Mouse (Mus musculus): ENCODE results near the gene Lrch3.
"Not testable (repeated sequence)": the region's sequence is repeated elsewhere in the genome, so short reads cannot be mapped to it uniquely, and the experiment has no call there.

The Lrch3 gene

GRCm38 (mm10) chr16:33054927-33055326 lies 141.0 kb downstream of the Lrch3 start:
- DNase-seq (ENCODE audit: low spot score in 2 of 2) = not testable (repeated sequence)

DNA sequence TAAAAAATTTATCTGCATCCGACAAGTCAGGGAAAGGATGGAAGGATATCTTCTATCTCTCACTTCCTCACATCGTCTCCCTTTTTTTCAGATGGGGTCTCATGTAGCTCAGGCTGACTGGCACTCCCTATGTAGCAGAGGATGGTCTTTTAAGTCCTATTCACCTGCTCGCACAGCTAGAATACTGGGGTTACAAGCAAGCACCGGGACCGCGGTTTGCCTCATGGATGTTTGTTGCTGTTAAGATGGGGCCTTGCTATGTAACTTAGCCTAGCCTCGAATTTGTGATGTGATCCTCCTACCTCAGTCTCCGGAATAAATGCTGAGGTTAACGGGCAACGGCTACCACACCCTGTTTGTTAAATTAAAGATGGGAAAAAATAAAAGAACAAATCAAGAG lies 141.8 kb downstream of the Lrch3 start:
- DNase-seq (ENCODE audit: low spot score in 2 of 2) = peak in 1 of 2 experiments; percentile 5

DNA sequence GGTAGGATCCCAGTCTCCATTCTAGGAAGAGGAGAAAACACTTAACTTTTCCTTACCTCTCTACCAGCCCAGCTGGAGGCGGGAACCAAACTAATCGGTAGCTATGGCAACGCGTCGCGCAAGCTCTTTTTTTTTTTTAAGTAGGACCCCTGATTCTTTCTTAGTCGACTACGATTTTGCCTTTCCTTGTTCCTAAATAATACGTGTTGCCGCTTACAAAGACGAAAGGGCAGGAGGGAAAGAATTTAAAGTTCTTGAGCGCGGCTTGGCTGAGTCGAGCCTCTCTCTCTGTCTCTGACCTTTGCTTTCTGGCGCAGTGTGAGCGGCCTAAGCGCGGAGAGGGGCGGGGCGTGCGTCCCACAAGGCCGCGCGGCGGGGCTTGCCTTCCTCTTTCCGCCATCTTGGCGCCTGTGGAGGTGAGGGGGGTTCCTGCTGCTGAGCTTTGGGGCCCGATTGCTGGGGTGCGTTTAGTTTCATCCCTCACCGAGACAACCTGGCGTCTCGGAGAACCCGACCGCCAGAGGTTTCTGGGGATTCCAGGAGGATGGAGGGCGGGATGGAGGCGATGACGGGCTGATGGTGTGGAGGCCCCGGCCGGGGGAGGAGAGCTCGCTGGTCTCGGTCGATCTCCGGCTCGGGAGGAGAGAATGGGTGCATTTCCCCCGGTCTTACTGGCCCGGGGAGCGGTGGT lies 142.3 kb downstream of the Lrch3 start, which contains the start of the genes Iqcg and Rpl35a:
TSS of gene Iqcg (minus strand) at position 124 of the 691 bp plus-strand sequence.
TSS of gene Rpl35a (plus strand) at position 359 of the 691 bp plus-strand sequence.
- DNase-seq (ENCODE audit: low spot score in 2 of 2) = peak; percentile 83 to 92

DNA sequence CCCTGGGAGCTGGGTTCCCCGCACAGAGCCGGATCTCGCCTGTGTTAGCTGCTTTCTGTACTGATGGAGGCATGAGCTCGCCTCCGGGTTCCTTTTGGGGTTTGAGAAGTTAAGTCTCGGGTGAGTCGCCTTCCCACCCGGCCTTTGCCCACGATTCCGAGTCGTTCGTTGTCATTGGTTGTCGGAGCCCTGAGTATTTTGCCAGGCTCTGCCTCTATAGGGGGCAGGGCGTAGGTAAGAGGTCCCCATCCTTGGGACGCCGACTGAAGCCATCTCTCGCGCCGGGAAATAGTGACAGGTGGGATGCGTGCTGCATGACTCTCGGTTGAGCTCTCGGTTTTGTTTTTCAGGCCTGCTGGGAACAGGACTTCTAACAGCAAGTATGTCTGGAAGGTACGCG lies 142.9 kb downstream of the Lrch3 start:
- DNase-seq (ENCODE audit: low spot score in 2 of 2) = peak in 1 of 2 experiments; percentile 8

- no peak for DNase-seq (ENCODE audit: low spot score in 2 of 2)
These were observed 144.1 kb downstream of the Lrch3 start for GRCm38 (mm10) chr16:33058033-33058432.

GRCm38 (mm10) chr16:33058656-33059055 lies 144.8 kb downstream of the Lrch3 start:
- DNase-seq (ENCODE audit: low spot score in 2 of 2) = not testable (repeated sequence)

- DNase-seq (ENCODE audit: low spot score in 2 of 2) = no peak
These were observed 145.6 kb downstream of the Lrch3 start for GRCm38 (mm10) chr16:33059471-33059870.

GRCm38 (mm10) chr16:33060926-33061325 lies 147.0 kb downstream of the Lrch3 start:
- DNase-seq (ENCODE audit: low spot score in 2 of 2) = no peak

DNA sequence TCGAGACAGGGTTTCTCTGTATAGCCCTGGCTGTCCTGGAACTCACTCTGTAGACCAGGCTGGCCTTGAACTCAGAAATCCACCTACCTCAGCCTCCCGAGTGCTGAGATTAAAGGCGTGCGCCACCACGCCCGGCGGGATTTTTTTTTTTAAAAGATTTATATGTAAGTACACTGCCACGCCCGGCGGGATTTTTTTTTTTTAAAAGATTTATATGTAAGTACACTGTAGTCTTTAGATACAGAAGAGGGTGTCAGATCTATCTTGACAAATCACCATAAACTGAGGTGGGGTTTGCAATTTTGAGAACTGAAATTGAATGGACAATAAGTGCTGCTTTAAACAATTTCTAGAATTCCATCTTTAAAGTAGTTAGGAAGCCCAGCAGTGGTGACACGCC lies 147.5 kb downstream of the Lrch3 start:
- no peak for DNase-seq (ENCODE audit: low spot score in 2 of 2)

DNA sequence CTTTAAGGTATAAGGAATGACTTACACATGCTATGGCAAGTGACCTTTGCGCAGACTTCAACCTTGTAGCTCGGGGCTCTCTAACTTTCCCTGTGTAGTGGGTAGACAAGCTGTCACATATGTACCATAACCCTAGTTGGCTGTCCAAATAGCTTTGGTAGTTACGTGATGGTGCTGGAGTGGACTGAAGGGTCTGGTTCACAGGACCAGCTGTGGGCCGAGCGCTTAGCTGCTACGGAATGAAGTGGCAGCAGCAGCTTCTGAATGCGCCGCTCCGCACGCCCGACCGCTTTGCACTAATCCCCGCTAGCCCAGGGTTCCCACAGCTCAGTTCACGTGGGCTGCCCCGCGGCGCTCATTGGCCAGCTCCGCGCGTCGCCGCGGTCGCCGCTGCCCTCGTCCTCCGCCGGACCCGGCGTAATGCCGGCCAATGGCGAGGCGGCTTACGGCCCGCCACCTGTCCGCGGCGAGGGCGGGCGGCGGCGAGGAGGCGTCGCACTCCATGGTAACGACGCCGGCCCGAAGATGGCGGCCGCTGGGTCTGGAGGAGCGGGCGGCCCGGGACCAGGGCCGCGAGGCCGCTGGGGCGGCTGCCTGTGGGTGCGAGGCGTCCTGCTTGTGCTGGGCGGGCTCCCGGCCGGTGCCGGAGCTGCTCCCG lies 148.3 kb downstream of the Lrch3 start, which contains the start of gene Lmln:
TSS of gene Lmln (plus strand) at position 498 of the 658 bp plus-strand sequence.
- peak; percentile 75 to 82 for DNase-seq (ENCODE audit: low spot score in 2 of 2)

GRCm38 (mm10) chr16:33062682-33063131 lies 148.8 kb downstream of the Lrch3 start:
- peak; percentile 35 to 74 for DNase-seq (ENCODE audit: low spot score in 2 of 2)

GRCm38 (mm10) chr16:33063267-33063666 lies 149.4 kb downstream of the Lrch3 start:
- no peak for DNase-seq (ENCODE audit: low spot score in 2 of 2)

GRCm38 (mm10) chr16:33064636-33065035 lies 150.7 kb downstream of the Lrch3 start:
- no peak for DNase-seq (ENCODE audit: low spot score in 2 of 2)

Measured in urinary bladder, adult 18-20 months (tissue).